Mouse (Mus musculus): ENCODE results near the gene Pgap3. TPM values are rescaled to one million over a fixed set of nuclear protein-coding genes. Genes with fewer than 3 reads are reported as not detected.

Pgap3 gene
- polyA plus RNA-seq (2014; fragmentation: Illumina TruSeq; extraction: RNeasy Lipid Tissue Mini Kit (QIAGEN cat#74804)), result not detected

GRCm38 (mm10) chr11:98400161-98400726 lies at the start of gene Pgap3:
Gene Pgap3, minus strand, starts transcription at chr11:98400490.

GRCm38 (mm10) chr11:98446213-98446561 lies 45.9 kb upstream of the Pgap3 start, which contains the start of gene Grb7:
Gene Grb7, plus strand, starts transcription at chr11:98446394.

GRCm38 (mm10) chr11:98438331-98439158 lies 38.3 kb upstream of the Pgap3 start, which contains the start of gene Mien1:
Gene Mien1, minus strand, starts transcription at chr11:98438991.

GRCm38 (mm10) chr11:98412273-98412796 lies 12.0 kb upstream of the Pgap3 start, which contains the start of gene Erbb2:
Gene Erbb2, plus strand, starts transcription at chr11:98412470.

GRCm38 (mm10) chr11:98385638-98386585 lies 14.4 kb downstream of the Pgap3 start, which contains the start of gene Pnmt:
Gene Pnmt, plus strand, starts transcription at chr11:98386450.

GRCm38 (mm10) chr11:98383261-98384030 lies 16.8 kb downstream of the Pgap3 start, which contains the start of gene Tcap:
Gene Tcap, plus strand, starts transcription at chr11:98383811.

GRCm38 (mm10) chr11:98358161-98359083 lies 41.9 kb downstream of the Pgap3 start, which contains the start of gene Stard3:
Gene Stard3, plus strand, starts transcription at chr11:98358368.

GRCm38 (mm10) chr11:98348083-98348961 lies 52.0 kb downstream of the Pgap3 start, which contains the start of gene Ppp1r1b:
Gene Ppp1r1b, plus strand, starts transcription at chr11:98348404.

Other genes starting within 250 kb of the Pgap3 start
- 47.4 TPM for gene Med1, start 207.2 kb downstream of the Pgap3 start, polyA plus RNA-seq (2014; fragmentation: Illumina TruSeq; extraction: RNeasy Lipid Tissue Mini Kit (QIAGEN cat#74804))
- gene Cdk12, start 197.4 kb downstream of the Pgap3 start, polyA plus RNA-seq (2014; fragmentation: Illumina TruSeq; extraction: RNeasy Lipid Tissue Mini Kit (QIAGEN cat#74804)), result 39.3 TPM
- not detected for gene Neurod2, start 70.8 kb downstream of the Pgap3 start, polyA plus RNA-seq (2014; fragmentation: Illumina TruSeq; extraction: RNeasy Lipid Tissue Mini Kit (QIAGEN cat#74804))
- gene Ppp1r1b, start 52.1 kb downstream of the Pgap3 start, polyA plus RNA-seq (2014; fragmentation: Illumina TruSeq; extraction: RNeasy Lipid Tissue Mini Kit (QIAGEN cat#74804)), result 1.1 TPM
- 0.91 TPM for gene Stard3, start 42.1 kb downstream of the Pgap3 start, polyA plus RNA-seq (2014; fragmentation: Illumina TruSeq; extraction: RNeasy Lipid Tissue Mini Kit (QIAGEN cat#74804))
- not detected for gene Tcap, start 16.7 kb downstream of the Pgap3 start, polyA plus RNA-seq (2014; fragmentation: Illumina TruSeq; extraction: RNeasy Lipid Tissue Mini Kit (QIAGEN cat#74804))
- gene Pnmt, start 14.0 kb downstream of the Pgap3 start, polyA plus RNA-seq (2014; fragmentation: Illumina TruSeq; extraction: RNeasy Lipid Tissue Mini Kit (QIAGEN cat#74804)), result not detected
- gene Erbb2, start 12.0 kb upstream of the Pgap3 start, polyA plus RNA-seq (2014; fragmentation: Illumina TruSeq; extraction: RNeasy Lipid Tissue Mini Kit (QIAGEN cat#74804)), result 0.71 TPM
- gene Mien1, start 38.5 kb upstream of the Pgap3 start, polyA plus RNA-seq (2014; fragmentation: Illumina TruSeq; extraction: RNeasy Lipid Tissue Mini Kit (QIAGEN cat#74804)), result 30.3 TPM
- 0.31 TPM for gene Grb7, start 45.9 kb upstream of the Pgap3 start, polyA plus RNA-seq (2014; fragmentation: Illumina TruSeq; extraction: RNeasy Lipid Tissue Mini Kit (QIAGEN cat#74804))
- 0.31 TPM for gene Ikzf3, start 145.5 kb upstream of the Pgap3 start, polyA plus RNA-seq (2014; fragmentation: Illumina TruSeq; extraction: RNeasy Lipid Tissue Mini Kit (QIAGEN cat#74804))
- gene Zpbp2, start 150.6 kb upstream of the Pgap3 start, polyA plus RNA-seq (2014; fragmentation: Illumina TruSeq; extraction: RNeasy Lipid Tissue Mini Kit (QIAGEN cat#74804)), result 0.60 TPM
- gene Ormdl3, start 186.9 kb upstream of the Pgap3 start, polyA plus RNA-seq (2014; fragmentation: Illumina TruSeq; extraction: RNeasy Lipid Tissue Mini Kit (QIAGEN cat#74804)), result 6.9 TPM
- not detected for gene Lrrc3c, start 197.8 kb upstream of the Pgap3 start, polyA plus RNA-seq (2014; fragmentation: Illumina TruSeq; extraction: RNeasy Lipid Tissue Mini Kit (QIAGEN cat#74804))
- 0.80 TPM for gene Gm12355, start 225.2 kb upstream of the Pgap3 start, polyA plus RNA-seq (2014; fragmentation: Illumina TruSeq; extraction: RNeasy Lipid Tissue Mini Kit (QIAGEN cat#74804))
- gene Gsdma3, start 225.9 kb upstream of the Pgap3 start, polyA plus RNA-seq (2014; fragmentation: Illumina TruSeq; extraction: RNeasy Lipid Tissue Mini Kit (QIAGEN cat#74804)), result not detected
- gene Gsdma2, start 246.3 kb upstream of the Pgap3 start, polyA plus RNA-seq (2014; fragmentation: Illumina TruSeq; extraction: RNeasy Lipid Tissue Mini Kit (QIAGEN cat#74804)), result not detected

Data from ovary, adult 10 weeks (tissue).